Mouse (Mus musculus) 3T3-L1 (cell line): ENCODE results near the gene Gm29423.
"Not testable (repeated sequence)": the region's sequence is repeated elsewhere in the genome, so short reads cannot be mapped to it uniquely, and the experiment has no call there.

Experiments used
- DNase-seq: peaks from one replicate; pipeline ENCODE4 v3.0.0-alpha.2; 2015; ENCODE audit warnings: low read depth, low spot score

Gene Gm29423

GRCm38 (mm10) chrY:70303187-70303586 lies at the start of gene Gm29423, which contains the start of gene Gm29644:
TSS of gene Gm29423 (minus strand) at chrY:70303287.
TSS of gene Gm29644 (minus strand) at chrY:70303343.
- not testable (repeated sequence) for DNase-seq

GRCm38 (mm10) chrY:70273542-70273941 lies 29.5 kb downstream of the Gm29423 start, which contains the start of gene Gm21118:
TSS of gene Gm21118 (minus strand) at chrY:70273642.
- DNase-seq = not testable (repeated sequence)
